14 mouse cellular contexts compared by ENCODE assay signal in the genomic region with DNA sequence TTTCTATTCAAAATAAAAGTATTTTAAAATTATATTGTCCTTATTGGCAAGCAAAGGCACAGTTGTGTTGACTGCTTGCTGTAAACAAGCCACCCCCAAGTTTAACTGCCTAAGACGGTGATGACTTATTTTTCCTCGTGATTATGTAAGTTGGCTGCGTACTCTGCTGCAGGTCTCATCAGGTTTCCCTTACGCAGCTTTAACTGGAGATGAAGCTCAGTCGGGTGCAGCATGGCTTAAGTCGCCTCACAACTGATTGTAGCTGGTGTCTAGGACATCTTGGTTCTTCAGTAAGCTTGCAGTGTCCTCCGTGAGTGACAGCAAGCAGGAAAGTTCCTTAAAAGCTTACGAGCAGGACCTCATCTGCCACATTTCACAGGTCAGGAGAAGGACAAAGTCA. TPM values are rescaled to one million over a fixed set of nuclear protein-coding genes. Genes with fewer than 3 reads are reported as not detected.
A peak's percentile ranks its signal among the peaks of the same experiment; 100 is the strongest.
DNase-seq lines count a peak whose midpoint lies in the region.
"Had no signal": no experiment of that assay in that cellular context is flagged by ENCODE, and none has a peak within 500 bp of the region (broad histone marks: within the 10 kb centered on the region; RNA-seq: fewer than 3 reads in every experiment).

No protein-coding gene starts in this region.

- DNase-seq in gastrocnemius, adult 18-20 months (ENCODE audit: low spot score): peak; percentile 65
- no peak for DNase-seq in gastrocnemius, postnatal 14 days
- DNase-seq in heart, adult 11 months: peak; percentile 67
- no peak for DNase-seq in heart, postnatal 36 days
- peak; percentile 46 for DNase-seq in kidney, adult 9 months
- DNase-seq in kidney, postnatal 14 days: no peak
- peak; percentile 91 for DNase-seq in skeletal muscle tissue, adult 2 months (ENCODE audit: low read depth, low spot score)
- DNase-seq: adrenal gland, adult 8-10 months; adrenal gland, postnatal 36 days; B cell, adult 2 months; cerebellum, adult 2 months; cerebellum, postnatal 10 days; embryo, embryonic 11 days; heart, postnatal 4 days had no signal

- intact Hi-C loops in gastrocnemius, postnatal 14 days (cut with DNase I; ENCODE audit: low total_unique reads): no loop called here
- intact Hi-C loops in heart, postnatal 36 days (cut with DNase I): no loop called here

RNA-seq across cellular contexts. Expression of gene Rps27l, which starts 6.4 kb away (rescaled TPM):
- total RNA-seq in gastrocnemius, adult 18-20 months (2021): 100 to 1,000 TPM; 218 to 220 TPM
- 100 to 1,000 TPM; 179 to 205 TPM for total RNA-seq in gastrocnemius, postnatal 14 days (2021)
- 100 to 1,000 TPM; 175 to 183 TPM for total RNA-seq in heart, postnatal 36 days (2021)

RNA-seq across cellular contexts. Expression of gene Lactb, which starts 23.0 kb away (rescaled TPM):
- total RNA-seq in gastrocnemius, adult 18-20 months (2021): 10 to 100 TPM; 22.5 to 22.6 TPM
- total RNA-seq in gastrocnemius, postnatal 14 days (2021): 10 to 100 TPM; 21.3 to 21.6 TPM
- 10 to 100 TPM; 21.5 to 23.9 TPM for total RNA-seq in heart, postnatal 36 days (2021)

RNA-seq across cellular contexts. Expression of gene Rab8b, which starts 32.8 kb away (rescaled TPM):
- 1 to 10 TPM; 4.9 to 6.5 TPM for total RNA-seq in gastrocnemius, adult 18-20 months (2021)
- 1 to 10 TPM; 9.5 to 9.8 TPM for total RNA-seq in gastrocnemius, postnatal 14 days (2021)
- total RNA-seq in heart, postnatal 36 days (2021): 10 to 100 TPM in 1 of 2 experiments, 1 to 10 TPM in 1; 9.5 to 10.3 TPM

Comparison
In these comparisons a context has a peak if more than half of its experiments do, and no peak if none do; other contexts are left out.
1. DNase-seq: peak in gastrocnemius, adult 18-20 months (single experiment), heart, adult 11 months (single experiment), kidney, adult 9 months (single experiment) and skeletal muscle tissue, adult 2 months (single experiment); none in gastrocnemius, postnatal 14 days (single experiment), heart, postnatal 36 days (0 of 2) and kidney, postnatal 14 days (single experiment).